Mouse (Mus musculus): ENCODE data around the gene Gatd1. TPM values are rescaled to one million over a fixed set of nuclear protein-coding genes. Genes with fewer than 3 reads are reported as not detected.
A peak's percentile ranks its signal among the peaks of the same experiment; 100 is the strongest.

Gene Gatd1
- polyA plus RNA-seq (2015; fragmentation: Nextera tagmentation; extraction: Ambion mirVana): 13.5 and 14.3 TPM in 2 replicates

DNA sequence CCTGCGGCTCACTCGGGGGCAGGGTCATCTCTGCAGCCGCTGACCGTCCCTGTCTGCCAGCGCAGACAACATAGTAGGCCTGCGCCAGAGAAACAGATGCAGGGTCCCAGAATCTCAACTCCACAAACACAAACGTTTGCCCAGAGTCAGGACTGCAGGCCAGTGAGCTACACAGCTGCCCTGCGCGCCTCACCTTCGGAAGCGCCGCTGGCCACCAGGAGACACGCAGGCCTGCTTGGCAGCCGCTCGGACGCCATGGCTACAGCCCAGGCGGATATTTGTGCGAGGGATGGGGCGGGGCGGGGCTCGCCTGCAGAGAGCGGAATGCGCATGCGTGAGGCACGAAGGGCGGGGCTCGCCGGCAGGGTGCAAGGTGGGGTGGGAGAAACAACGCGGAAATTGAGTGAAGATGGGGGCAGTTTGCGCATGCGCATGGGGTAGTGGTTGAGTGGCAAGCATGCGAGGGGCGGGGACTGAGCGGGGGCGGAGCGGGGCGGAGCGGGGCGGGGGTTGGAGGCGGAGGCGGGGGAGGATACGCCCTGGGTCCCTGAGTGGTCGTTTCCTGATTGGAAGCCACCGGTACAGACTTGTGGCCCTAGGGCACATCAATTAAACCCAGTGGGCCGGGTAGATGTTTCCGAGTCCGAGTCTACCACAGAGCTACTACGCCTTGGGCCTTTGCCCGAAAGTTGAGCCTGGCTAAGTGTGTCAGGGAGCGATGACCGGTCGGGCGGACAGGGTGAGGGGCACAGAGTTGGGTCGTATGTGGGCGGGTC, at the start of gene Gatd1:
Gene Gatd1 (minus strand): TSS at position 328 of the 776 bp plus-strand sequence.
- Histone ChIP-seq H3K27me3 (ENCODE audit: control insufficient read depth, insufficient read depth, low read depth, low read length) (no peaks in the 10 kb centered on the region), H3K36me3 (ENCODE audit: control insufficient read depth, insufficient read depth) (peaks cover 6% of the 10 kb centered on the region), H3K9ac (ENCODE audit: low read depth, low read length) (peak within 1 kb of the TSS; percentile 91), H3K27ac (ENCODE audit: low read length) (peak within 1 kb of the TSS; percentile 84), H3K4me3 (ENCODE audit: low read depth, low read length) (peak within 1 kb of the TSS; percentile 83), H3K4me1 (ENCODE audit: control insufficient read depth, low read depth, low read length) (peaks cover 23% of the 10 kb centered on the region), H3K9me3 (replicated peaks; ENCODE audit: control insufficient read depth, low read length) (no peaks in the 10 kb centered on the region), H3K4me2 (ENCODE audit: low read depth, low read length) (peak within 1 kb of the TSS; percentile 91)
- peak; percentile 95 for ATAC-seq (ENCODE audit: low read depth)
- under 1% methylated on average over 55 of the region's 56 CpGs for WGBS (ENCODE audit: insufficient replicate concordance)

DNA sequence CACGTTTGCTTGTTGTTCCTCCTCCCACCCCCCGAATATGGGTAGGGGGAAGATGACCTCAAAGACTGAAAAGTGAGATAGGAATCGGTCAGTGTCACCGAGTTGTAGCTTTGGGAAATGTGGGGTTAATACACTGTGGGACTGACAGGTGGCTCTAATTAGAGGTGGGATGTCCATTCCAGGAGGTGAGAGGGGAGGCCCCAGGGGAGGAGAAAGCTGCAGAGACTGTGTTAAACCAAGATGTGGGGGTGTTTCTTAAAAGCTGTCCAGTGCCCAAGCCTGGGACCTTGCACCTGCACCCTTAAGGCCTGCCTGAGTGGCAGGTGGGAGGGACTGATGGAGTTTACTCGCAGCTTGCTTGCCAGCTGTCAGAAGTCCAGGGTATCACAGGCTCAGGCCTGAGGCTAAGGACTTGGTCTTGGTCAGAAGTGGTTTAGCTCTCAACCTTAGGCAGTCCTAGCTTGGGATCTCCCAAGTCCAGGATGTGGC, 48.4 kb upstream of the Gatd1 start:
- peak overlapping the region; percentile 57 for H3K4me3 ChIP-seq (ENCODE audit: low read depth, low read length)
- H3K27me3 ChIP-seq (ENCODE audit: control insufficient read depth, insufficient read depth, low read depth, low read length): peaks cover 71% of the 10 kb centered on the region
- no peak overlapping the region for H3K9ac ChIP-seq (ENCODE audit: low read depth, low read length)
- peak overlapping the region; percentile 68; the same call in 1 of the 2 replicates for H3K4me2 ChIP-seq (ENCODE audit: low read depth, low read length)
- no peaks in the 10 kb centered on the region for H3K36me3 ChIP-seq (ENCODE audit: control insufficient read depth, insufficient read depth)
- no peaks in the 10 kb centered on the region for H3K9me3 ChIP-seq (replicated peaks; ENCODE audit: control insufficient read depth, low read length)
- WGBS (ENCODE audit: insufficient replicate concordance): 21% methylated on average over 5 of the region's 5 CpGs
- no peak for ATAC-seq (ENCODE audit: low read depth)
- H3K4me1 ChIP-seq (ENCODE audit: control insufficient read depth, low read depth, low read length): peaks cover 24% of the 10 kb centered on the region
- no peak overlapping the region; the same call in 1 of the 2 replicates for H3K27ac ChIP-seq (ENCODE audit: low read length)

GRCm38 (mm10) chr7:141461521-141462332, 47.8 kb upstream of the Gatd1 start:
- Histone ChIP-seq H3K4me3 (ENCODE audit: low read depth, low read length) (peak overlapping the region; percentile 57), H3K9me3 (replicated peaks; ENCODE audit: control insufficient read depth, low read length) (no peaks in the 10 kb centered on the region), H3K4me2 (ENCODE audit: low read depth, low read length) (peak overlapping the region; percentile 68), H3K27me3 (ENCODE audit: control insufficient read depth, insufficient read depth, low read depth, low read length) (peaks cover 71% of the 10 kb centered on the region), H3K27ac (ENCODE audit: low read length) (no peak overlapping the region), H3K4me1 (ENCODE audit: control insufficient read depth, low read depth, low read length) (peaks cover 20% of the 10 kb centered on the region), H3K9ac (ENCODE audit: low read depth, low read length) (peak overlapping the region; percentile 28; the same call in 1 of the 2 replicates), H3K36me3 (ENCODE audit: control insufficient read depth, insufficient read depth) (no peaks in the 10 kb centered on the region)
- 3% methylated on average over 55 of the region's 59 CpGs for WGBS (ENCODE audit: insufficient replicate concordance)
- no peak for ATAC-seq (ENCODE audit: low read depth)

GRCm38 (mm10) chr7:141460391-141461113, 46.6 kb upstream of the Gatd1 start, which contains the start of gene Cracr2b:
Cracr2b (plus strand) TSS chr7:141461094.
- H3K27me3 ChIP-seq (ENCODE audit: control insufficient read depth, insufficient read depth, low read depth, low read length): peaks cover 59% of the 10 kb centered on the region
- ATAC-seq (ENCODE audit: low read depth): no peak
- peak within 1 kb of the TSS; percentile 57 for H3K4me3 ChIP-seq (ENCODE audit: low read depth, low read length)
- no peaks in the 10 kb centered on the region for H3K9me3 ChIP-seq (replicated peaks; ENCODE audit: control insufficient read depth, low read length)
- H3K36me3 ChIP-seq (ENCODE audit: control insufficient read depth, insufficient read depth): no peaks in the 10 kb centered on the region
- peak within 1 kb of the TSS; percentile 68 for H3K4me2 ChIP-seq (ENCODE audit: low read depth, low read length)
- H3K9ac ChIP-seq (ENCODE audit: low read depth, low read length): peak within 1 kb of the TSS; percentile 28; the same call in 1 of the 2 replicates
- H3K27ac ChIP-seq (ENCODE audit: low read length): no peak within 1 kb of the TSS
- H3K4me1 ChIP-seq (ENCODE audit: control insufficient read depth, low read depth, low read length): peaks cover 28% of the 10 kb centered on the region
- WGBS (ENCODE audit: insufficient replicate concordance): 59% methylated on average over 15 of the region's 15 CpGs

GRCm38 (mm10) chr7:141460001-141460390, 46.1 kb upstream of the Gatd1 start:
- WGBS (ENCODE audit: insufficient replicate concordance): 71% methylated on average over 5 of the region's 5 CpGs
- H3K4me3 ChIP-seq (ENCODE audit: low read depth, low read length): no peak overlapping the region
- H3K4me2 ChIP-seq (ENCODE audit: low read depth, low read length): no peak overlapping the region
- H3K27me3 ChIP-seq (ENCODE audit: control insufficient read depth, insufficient read depth, low read depth, low read length): peaks cover 54% of the 10 kb centered on the region
- H3K9me3 ChIP-seq (replicated peaks; ENCODE audit: control insufficient read depth, low read length): no peaks in the 10 kb centered on the region
- H3K27ac ChIP-seq (ENCODE audit: low read length): no peak overlapping the region
- peaks cover 26% of the 10 kb centered on the region for H3K4me1 ChIP-seq (ENCODE audit: control insufficient read depth, low read depth, low read length)
- no peak overlapping the region for H3K9ac ChIP-seq (ENCODE audit: low read depth, low read length)
- no peaks in the 10 kb centered on the region for H3K36me3 ChIP-seq (ENCODE audit: control insufficient read depth, insufficient read depth)
- no peak for ATAC-seq (ENCODE audit: low read depth)

GRCm38 (mm10) chr7:141459301-141459711, 45.4 kb upstream of the Gatd1 start:
- Histone ChIP-seq H3K9ac (ENCODE audit: low read depth, low read length) (no peak overlapping the region), H3K27ac (ENCODE audit: low read length) (no peak overlapping the region), H3K36me3 (ENCODE audit: control insufficient read depth, insufficient read depth) (no peaks in the 10 kb centered on the region), H3K4me2 (ENCODE audit: low read depth, low read length) (no peak overlapping the region), H3K27me3 (ENCODE audit: control insufficient read depth, insufficient read depth, low read depth, low read length) (peaks cover 47% of the 10 kb centered on the region), H3K9me3 (replicated peaks; ENCODE audit: control insufficient read depth, low read length) (no peaks in the 10 kb centered on the region), H3K4me3 (ENCODE audit: low read depth, low read length) (no peak overlapping the region), H3K4me1 (ENCODE audit: control insufficient read depth, low read depth, low read length) (peaks cover 25% of the 10 kb centered on the region)
- no peak for ATAC-seq (ENCODE audit: low read depth)
- 83% methylated on average over 17 of the region's 17 CpGs for WGBS (ENCODE audit: insufficient replicate concordance)

DNA sequence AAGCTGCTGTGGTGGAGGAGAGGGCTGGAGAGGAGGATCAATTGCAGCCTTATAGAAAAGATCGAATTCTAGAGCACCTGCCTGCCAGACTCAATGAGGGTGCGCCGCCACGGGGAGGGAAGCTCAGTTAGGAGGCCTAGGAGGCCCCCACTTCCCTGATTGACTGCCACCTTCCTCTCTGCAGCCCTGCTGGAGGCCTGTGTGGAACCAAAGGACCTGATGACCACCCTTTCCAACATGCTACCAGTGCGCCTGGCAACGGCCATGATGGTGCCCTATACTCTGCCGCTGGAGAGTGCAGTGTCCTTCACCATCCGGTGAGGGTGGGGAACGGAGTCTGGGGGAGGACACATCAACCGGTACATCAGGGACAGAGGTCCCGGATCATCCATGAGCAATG, 44.7 kb upstream of the Gatd1 start:
- Histone ChIP-seq H3K27ac (ENCODE audit: low read length) (no peak overlapping the region), H3K9me3 (replicated peaks; ENCODE audit: control insufficient read depth, low read length) (no peaks in the 10 kb centered on the region), H3K4me2 (ENCODE audit: low read depth, low read length) (no peak overlapping the region), H3K36me3 (ENCODE audit: control insufficient read depth, insufficient read depth) (no peaks in the 10 kb centered on the region), H3K4me1 (ENCODE audit: control insufficient read depth, low read depth, low read length) (peaks cover 24% of the 10 kb centered on the region), H3K4me3 (ENCODE audit: low read depth, low read length) (no peak overlapping the region), H3K27me3 (ENCODE audit: control insufficient read depth, insufficient read depth, low read depth, low read length) (peaks cover 40% of the 10 kb centered on the region), H3K9ac (ENCODE audit: low read depth, low read length) (no peak overlapping the region)
- 78% methylated on average over 11 of the region's 11 CpGs for WGBS (ENCODE audit: insufficient replicate concordance)
- no peak for ATAC-seq (ENCODE audit: low read depth)

GRCm38 (mm10) chr7:141457986-141458660, 44.2 kb upstream of the Gatd1 start:
- Histone ChIP-seq H3K4me2 (ENCODE audit: low read depth, low read length) (no peak overlapping the region), H3K36me3 (ENCODE audit: control insufficient read depth, insufficient read depth) (no peaks in the 10 kb centered on the region), H3K9me3 (replicated peaks; ENCODE audit: control insufficient read depth, low read length) (no peaks in the 10 kb centered on the region), H3K9ac (ENCODE audit: low read depth, low read length) (no peak overlapping the region), H3K4me3 (ENCODE audit: low read depth, low read length) (no peak overlapping the region), H3K4me1 (ENCODE audit: control insufficient read depth, low read depth, low read length) (peaks cover 24% of the 10 kb centered on the region), H3K27me3 (ENCODE audit: control insufficient read depth, insufficient read depth, low read depth, low read length) (peaks cover 35% of the 10 kb centered on the region), H3K27ac (ENCODE audit: low read length) (no peak overlapping the region)
- 71% methylated on average over 15 of the region's 15 CpGs for WGBS (ENCODE audit: insufficient replicate concordance)
- ATAC-seq (ENCODE audit: low read depth): no peak
